Comparison of ENCODE assay signal across 8 mouse cellular contexts in genomic region chr5:120605688-120606087, GRCm38 (mm10). TPM values are rescaled to one million over a fixed set of nuclear protein-coding genes. Genes with fewer than 3 reads are reported as not detected.
DNase-seq lines count a peak whose midpoint lies in the region; ATAC-seq lines count a peak whose summit lies in the region.

No protein-coding gene starts in this region.

- H3K4me1 ChIP-seq in intestine, embryonic 15.5 days (replicated peaks): 0 out of 2 replicates have a peak, but pooled peaks cover 8% of the 10 kb centered on the region

- H3K9ac ChIP-seq in intestine, embryonic 15.5 days: no peak overlapping the region

- peak; percentile 74 for ATAC-seq in intestine, embryonic 15.5 days

- H3K36me3 ChIP-seq in intestine, embryonic 15.5 days: no peaks in the 10 kb centered on the region

- peak overlapping the region; percentile 21 for H3K4me3 ChIP-seq in intestine, embryonic 15.5 days (replicated peaks)

- H3K4me2 ChIP-seq in intestine, embryonic 15.5 days (replicated peaks): peak overlapping the region; percentile 63

- H3K27ac ChIP-seq in intestine, embryonic 15.5 days: no peak overlapping the region

- DNase-seq in adrenal gland, adult 18-20 months (ENCODE audit: low spot score in 2 of 2): peak; percentile 90 to 91
- peak; percentile 97 for DNase-seq in embryo, embryonic 10.5 days (ENCODE audit: low spot score)
- peak; percentile 72 to 87 for DNase-seq in gastrocnemius, postnatal 36 days
- DNase-seq in left cerebral cortex, postnatal 25 days (ENCODE audit: low spot score in 2 of 2): peak; percentile 89 to 94
- peak; percentile 96 for DNase-seq in mesoderm, embryonic 11.5 days (ENCODE audit: low read depth, low spot score)
- peak; percentile 86 for DNase-seq in right cerebral cortex, postnatal 25 days
- peak; percentile 85 for DNase-seq in yolk sac, embryonic 10.5 days (ENCODE audit: low spot score)

- H3K27me3 ChIP-seq in intestine, embryonic 15.5 days (replicated peaks): no peaks in the 10 kb centered on the region

- 0% methylated on average over 8 of the region's 8 CpGs for WGBS in intestine, embryonic 15.5 days

- no peaks in the 10 kb centered on the region for H3K9me3 ChIP-seq in intestine, embryonic 15.5 days

- intact Hi-C loops in gastrocnemius, postnatal 36 days (cut with DNase I): loop anchor here (2.0 to 5.0 kb wide), 2 partner anchors 83 to 101 kb away; no protein-coding TSS in a partner anchor
- intact Hi-C loops in left cerebral cortex, postnatal 25 days (cut with DNase I): loop anchor here (1.0 to 10.0 kb wide), 3 partner anchors 48 to 451 kb away; no protein-coding TSS in a partner anchor

RNA-seq across cellular contexts. Expression of gene Rita1, which starts 6.7 kb away (rescaled TPM):
- total RNA-seq in adrenal gland, adult 18-20 months (2021): 10 to 100 TPM; 14.2 to 16.9 TPM
- total RNA-seq in gastrocnemius, postnatal 36 days (2021): 1 to 10 TPM; 5.6 to 6.8 TPM
- 10.6 and 11.4 TPM in 2 replicates for polyA plus RNA-seq in intestine, embryonic 15.5 days (2015; fragmentation: Nextera tagmentation; extraction: Ambion mirVana)
- 10 to 100 TPM; 31.4 to 32.6 TPM for total RNA-seq in left cerebral cortex, postnatal 25 days (2021)

RNA-seq across cellular contexts. Expression of gene Ddx54, which starts 6.9 kb away (rescaled TPM):
- 10 to 100 TPM; 44.1 to 57.6 TPM for total RNA-seq in adrenal gland, adult 18-20 months (2021)
- total RNA-seq in gastrocnemius, postnatal 36 days (2021): 10 to 100 TPM; 15.8 to 17.7 TPM
- 47.5 and 49.3 TPM in 2 replicates for polyA plus RNA-seq in intestine, embryonic 15.5 days (2015; fragmentation: Nextera tagmentation; extraction: Ambion mirVana)
- 10 to 100 TPM; 38.7 to 39.6 TPM for total RNA-seq in left cerebral cortex, postnatal 25 days (2021)

RNA-seq across cellular contexts. Expression of gene Iqcd, which starts 16.9 kb away (rescaled TPM):
- under 1 TPM; 0.36 to 0.48 TPM for total RNA-seq in adrenal gland, adult 18-20 months (2021)
- under 1 TPM in 1 of 2 experiments, not detected in 1; 0.15 TPM for total RNA-seq in gastrocnemius, postnatal 36 days (2021)
- 0.28 and 0.40 TPM in 2 replicates for polyA plus RNA-seq in intestine, embryonic 15.5 days (2015; fragmentation: Nextera tagmentation; extraction: Ambion mirVana)
- total RNA-seq in left cerebral cortex, postnatal 25 days (2021): under 1 TPM; 0.32 to 0.48 TPM

RNA-seq across cellular contexts. Expression of gene Tpcn1, which starts 17.2 kb away (rescaled TPM):
- total RNA-seq in adrenal gland, adult 18-20 months (2021): 10 to 100 TPM; 33.6 to 42.2 TPM
- total RNA-seq in gastrocnemius, postnatal 36 days (2021): 10 to 100 TPM; 35.2 to 44.6 TPM
- polyA plus RNA-seq in intestine, embryonic 15.5 days (2015; fragmentation: Nextera tagmentation; extraction: Ambion mirVana): 25.3 and 26.8 TPM in 2 replicates
- total RNA-seq in left cerebral cortex, postnatal 25 days (2021): 10 to 100 TPM; 33.9 to 39.4 TPM

RNA-seq across cellular contexts. Expression of gene Cfap73, which starts 28.3 kb away (rescaled TPM):
- under 1 TPM in 1 of 2 experiments, not detected in 1; 0.33 TPM for total RNA-seq in adrenal gland, adult 18-20 months (2021)
- total RNA-seq in gastrocnemius, postnatal 36 days (2021): not detected
- polyA plus RNA-seq in intestine, embryonic 15.5 days (2015; fragmentation: Nextera tagmentation; extraction: Ambion mirVana): not detected in 2 replicates
- not detected for total RNA-seq in left cerebral cortex, postnatal 25 days (2021)
